Mouse (Mus musculus) NIH3T3 (cell line): ENCODE measurements at regions not wholly inside any gene's neighbourhood (a gene's known extent, or its start where the extent isn't known, plus 50 kb on each side); places are given as distances from the start of the nearest gene placed in this dataset.
"Not testable (repeated sequence)": the region's sequence is repeated elsewhere in the genome, so short reads cannot be mapped to it uniquely, and the experiment has no call there.

ENCODE experiments used
- DNase-seq: peaks from one replicate; pipeline ENCODE4 v3.0.0-alpha.2; 2012; ENCODE audit warnings: low read depth

DNA sequence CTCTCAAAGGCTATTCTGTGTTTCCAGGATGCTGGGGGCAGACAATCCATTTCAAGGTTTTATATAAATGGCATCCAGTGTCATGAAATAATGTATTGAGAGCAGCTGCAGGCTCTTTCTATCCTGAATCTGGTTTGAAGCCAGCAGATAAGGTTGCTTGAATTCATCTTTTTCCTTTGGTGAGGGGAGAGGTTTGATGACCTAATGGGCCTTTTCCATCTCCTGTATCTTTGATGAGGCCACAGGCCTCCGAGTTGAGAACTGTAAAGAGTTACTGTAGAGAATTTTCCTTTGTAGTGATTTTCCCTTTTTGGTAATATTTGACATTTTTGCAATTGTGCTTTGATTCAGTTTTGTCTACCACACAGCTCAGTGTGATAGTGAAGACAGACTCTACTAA, 458.8 kb upstream of the 1700008P02Rik start:
- DNase-seq = no peak

DNA sequence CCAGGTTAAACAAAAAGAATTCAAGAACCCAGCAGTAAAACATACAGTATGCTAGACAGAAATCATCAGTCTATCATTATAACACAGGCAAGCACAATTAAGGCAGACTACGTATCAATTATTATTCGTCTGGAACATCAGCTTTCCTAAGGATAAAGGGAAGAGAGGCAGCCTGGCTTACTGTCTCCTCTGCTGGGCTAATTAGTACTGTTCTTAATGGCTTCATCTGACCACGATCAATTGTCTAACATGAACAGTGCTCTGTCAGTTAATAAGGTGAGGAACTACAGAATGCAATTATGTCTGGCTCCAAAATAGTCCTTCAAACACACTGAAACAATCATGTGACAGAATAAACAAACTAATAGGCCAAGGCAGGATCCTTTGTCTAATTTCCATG, 456.6 kb upstream of the 1700008P02Rik start:
- DNase-seq = no peak

DNA sequence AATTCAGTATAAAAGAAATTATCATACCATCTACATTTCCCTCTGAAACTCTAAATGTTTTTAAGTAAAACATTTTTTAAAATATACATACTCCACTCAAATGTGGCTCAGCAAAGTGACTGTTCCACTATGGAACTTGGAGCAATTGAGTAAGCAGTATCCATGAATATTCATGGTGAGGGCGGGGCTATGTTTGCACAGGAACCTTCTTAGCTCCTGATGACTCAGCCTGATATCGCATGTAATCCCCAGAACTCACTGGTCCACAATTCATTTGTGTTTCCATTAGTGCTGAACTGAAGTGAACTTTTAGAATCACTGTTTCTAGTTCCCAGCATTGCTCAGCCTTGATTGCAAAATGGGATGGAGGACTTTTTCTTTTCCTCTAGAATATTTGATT, 454.2 kb upstream of the 1700008P02Rik start:
- peak; percentile 12 for DNase-seq

DNA sequence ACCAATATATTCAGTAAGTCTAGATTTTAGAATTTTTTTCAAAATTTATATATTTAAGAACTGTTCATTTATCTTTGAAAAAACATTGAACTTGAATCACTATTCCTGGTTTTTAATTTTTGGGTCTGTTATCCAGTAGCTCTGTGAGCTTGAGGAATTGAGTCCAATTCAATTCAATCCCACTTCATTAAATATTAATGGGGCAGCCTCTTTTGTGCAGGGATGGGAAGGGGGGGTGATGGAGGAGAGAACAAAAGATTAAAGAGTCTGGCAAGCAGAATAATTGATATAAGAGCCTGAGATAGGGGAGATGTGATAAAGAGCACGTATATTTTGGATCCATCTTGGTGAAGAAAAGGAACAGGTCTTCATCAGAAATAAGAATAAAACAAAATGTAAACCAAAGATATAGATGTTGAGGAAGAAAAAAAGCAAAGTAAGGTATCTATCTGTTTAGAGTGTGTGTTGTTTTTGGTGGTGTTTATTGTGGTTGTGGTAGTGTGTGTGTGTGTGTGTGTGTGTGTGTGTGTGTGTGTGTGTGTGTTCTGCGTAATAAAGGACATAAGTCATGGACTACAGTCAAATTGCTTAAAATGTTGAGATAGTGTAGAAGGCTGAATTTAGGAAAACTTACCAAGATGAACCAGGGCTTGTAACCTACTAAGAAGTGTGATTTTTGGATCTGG, 421.3 kb upstream of the 1700008P02Rik start:
- no peak for DNase-seq

DNA sequence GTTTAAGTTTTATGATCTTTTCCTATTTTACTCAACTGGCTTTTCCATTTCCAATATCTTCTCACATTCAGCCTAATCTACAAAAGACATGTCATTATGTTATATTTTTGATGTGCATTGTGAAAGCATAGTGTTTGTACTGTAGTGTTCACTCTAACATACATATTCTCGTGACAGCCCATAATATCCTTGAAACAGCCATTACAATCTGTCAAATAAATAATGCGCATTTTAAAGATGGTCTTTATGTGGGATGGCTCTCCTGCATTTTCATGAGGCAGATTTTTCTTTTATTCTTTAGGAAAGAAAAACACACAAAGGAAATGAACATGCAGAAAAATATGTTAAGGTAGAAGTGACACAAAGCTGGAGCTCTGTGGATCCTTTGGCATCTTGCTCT, 415.6 kb upstream of the 1700008P02Rik start:
- no peak for DNase-seq

DNA sequence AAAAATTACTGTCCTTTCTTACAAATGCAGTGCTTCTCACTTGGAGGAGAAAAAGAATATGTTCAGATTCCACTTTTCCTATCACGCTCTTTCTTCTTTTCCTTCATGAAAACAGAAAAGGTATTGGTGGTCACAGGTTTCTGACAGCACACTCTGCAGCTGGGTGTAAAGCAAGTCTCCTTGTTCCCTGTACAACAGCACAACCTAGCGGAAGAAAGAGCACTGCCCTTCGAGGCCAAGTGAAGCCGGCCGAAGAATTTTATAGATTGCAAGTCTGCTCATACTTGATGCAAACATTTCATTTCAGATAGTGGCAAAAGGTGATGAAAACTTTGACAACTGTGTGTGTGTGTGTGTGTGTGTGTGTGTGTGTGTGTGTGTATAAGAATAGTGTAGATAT, 407.6 kb upstream of the 1700008P02Rik start:
- DNase-seq = peak; percentile 69

DNA sequence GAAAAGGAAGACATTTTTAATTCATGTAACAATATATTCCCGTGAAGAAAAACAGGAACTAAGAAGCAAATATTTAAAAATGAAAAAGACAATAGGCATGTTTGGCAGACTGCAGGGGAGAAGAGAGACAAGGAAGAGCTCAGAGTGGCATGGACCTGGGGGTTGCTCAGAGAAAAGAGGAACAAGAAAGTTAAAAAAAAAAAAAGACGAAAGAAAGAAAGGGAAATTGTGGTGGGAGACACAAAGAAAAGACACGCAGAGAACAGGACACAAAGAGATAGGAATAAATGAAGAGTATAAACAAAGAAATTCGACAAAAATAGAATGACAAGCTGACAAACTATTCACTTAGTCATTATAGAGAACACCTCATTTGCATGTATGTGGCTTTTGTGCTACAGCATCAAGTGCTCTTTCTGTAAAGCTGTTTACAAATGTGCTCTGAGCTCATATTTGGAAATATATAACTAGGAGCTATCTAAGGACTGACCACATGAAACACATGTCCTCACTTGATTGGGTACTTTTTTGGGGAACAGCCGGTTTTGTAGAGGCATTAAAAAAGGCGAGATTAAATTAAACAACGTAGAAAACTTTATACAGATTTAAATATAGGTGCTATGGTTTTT, 394.2 kb upstream of the 1700008P02Rik start:
- DNase-seq = no peak

DNA sequence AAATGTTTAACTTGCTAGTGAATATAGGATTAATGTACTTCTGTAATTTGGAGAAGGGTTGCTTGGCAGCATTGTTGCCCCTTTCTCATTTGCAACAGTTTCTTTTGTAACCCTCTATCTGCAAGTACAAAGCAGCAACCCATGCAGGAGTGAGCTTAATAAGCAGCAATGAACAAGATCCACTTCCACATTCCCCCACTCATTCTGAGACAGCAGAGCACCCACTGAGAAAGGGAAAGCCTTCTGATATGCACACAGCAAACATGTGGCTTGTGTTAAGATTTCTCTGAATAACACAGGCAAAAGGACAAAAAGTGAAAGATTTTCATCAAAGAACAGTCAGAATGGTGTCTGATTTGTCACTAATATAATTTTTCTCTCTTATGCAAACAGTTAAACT, 393.3 kb upstream of the 1700008P02Rik start:
- no peak for DNase-seq

DNA sequence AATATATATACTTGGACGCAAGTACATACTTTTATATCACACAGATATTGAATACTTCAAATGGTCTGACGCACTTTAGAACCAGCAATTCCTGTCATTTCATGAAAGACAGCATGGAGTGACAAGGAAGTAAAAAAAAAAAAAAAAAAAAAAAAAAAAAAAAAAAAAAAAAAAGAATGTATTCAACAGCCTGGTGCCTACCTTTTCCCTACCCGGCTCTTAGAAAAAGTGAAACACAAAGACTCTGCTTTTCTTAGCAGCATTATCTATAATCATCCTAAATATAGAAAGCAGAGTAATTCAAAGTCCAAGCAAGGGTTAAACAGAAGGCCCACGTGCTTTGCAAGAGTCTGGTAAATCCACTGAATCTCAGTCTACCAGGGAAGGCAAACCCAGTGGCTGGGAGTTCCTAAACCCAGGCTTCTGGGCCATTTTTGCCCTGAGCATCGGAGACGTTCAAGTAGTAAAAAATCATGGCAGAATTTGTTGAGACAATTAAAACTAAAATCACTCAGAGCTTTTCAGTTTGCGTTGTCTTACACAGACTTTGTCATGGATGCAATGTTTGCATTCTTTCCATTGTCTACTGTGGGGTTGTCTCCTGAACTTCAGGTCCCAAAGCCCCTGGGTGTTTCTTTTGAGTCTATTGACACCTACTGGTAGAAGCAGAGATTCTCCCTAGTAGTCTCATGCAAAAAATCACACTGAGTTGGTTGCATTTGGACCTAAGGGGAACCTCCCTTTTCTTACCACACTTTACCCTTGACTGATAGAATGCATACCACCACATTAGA, 390.2 kb upstream of the 1700008P02Rik start:
- DNase-seq = peak; percentile 23

DNA sequence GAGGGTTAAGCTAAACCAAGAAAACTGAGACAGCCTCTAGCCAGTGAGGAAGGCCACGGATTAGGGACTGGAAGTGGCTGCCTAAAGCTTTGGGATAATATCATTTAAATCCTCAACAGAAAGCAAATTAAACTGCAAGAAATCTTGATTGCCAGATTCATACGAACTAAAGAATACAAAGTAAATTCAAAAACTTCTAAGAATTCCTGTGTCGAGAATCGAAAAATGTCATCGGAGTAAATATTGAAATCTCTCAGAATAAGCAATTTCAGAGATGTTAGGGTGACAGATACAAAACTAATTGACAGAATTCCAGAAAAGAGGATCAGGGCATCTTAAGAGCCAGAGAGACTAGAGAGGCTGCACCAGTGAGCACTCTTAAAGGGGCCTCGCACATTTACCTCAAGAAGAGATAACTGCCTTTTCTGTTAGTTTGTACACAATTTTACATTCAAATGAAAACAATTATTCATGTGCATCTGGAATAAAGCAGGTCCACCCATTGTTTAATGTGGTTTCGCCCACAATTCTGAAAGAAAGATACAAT, 388.5 kb upstream of the 1700008P02Rik start:
- DNase-seq = no peak

DNA sequence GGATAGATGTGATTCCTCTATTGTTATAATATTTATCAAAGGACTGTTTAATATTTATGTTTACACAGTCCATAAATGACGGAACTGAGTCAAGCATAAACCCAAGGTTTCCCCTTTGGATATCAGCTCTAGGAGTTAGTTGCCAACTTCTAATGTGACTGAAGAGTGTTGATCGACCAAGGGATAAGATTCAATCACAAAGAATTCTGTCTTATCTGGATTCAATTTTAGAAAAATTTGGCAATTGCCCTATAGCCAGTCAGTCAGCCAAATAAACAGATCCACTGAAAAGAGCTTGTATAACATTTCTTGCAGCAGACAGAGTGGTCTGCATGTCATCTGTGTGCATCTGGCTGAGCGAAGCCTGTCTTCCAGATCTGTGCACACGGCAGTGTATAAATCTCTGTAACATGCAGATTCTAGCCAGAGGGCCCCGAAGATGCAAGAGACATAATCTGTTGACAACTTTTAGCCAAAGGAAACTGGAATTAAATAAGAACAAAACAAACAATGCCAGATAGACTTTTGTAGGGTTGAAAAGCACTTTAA, 387.6 kb upstream of the 1700008P02Rik start:
- no peak for DNase-seq

DNA sequence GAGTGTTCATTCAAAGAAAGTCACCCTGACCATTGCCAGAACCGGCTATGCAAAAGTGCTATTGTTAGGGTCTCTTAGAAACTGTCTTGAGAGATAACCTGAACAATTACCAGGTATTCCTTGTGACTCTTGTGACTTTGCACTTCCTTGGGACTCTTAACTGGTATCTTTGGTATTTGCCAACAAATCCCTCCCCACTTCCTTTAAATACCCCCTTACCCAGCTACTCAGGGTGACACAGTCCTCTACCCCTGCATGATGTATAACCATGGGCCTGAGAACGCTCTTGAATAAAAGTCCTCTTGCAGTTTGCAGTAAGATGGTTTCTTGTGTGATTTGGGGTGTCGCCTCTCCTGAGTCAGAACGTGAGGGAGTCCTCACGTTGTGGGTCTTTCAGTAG, 371.5 kb upstream of the 1700008P02Rik start:
- DNase-seq = not testable (repeated sequence)

DNA sequence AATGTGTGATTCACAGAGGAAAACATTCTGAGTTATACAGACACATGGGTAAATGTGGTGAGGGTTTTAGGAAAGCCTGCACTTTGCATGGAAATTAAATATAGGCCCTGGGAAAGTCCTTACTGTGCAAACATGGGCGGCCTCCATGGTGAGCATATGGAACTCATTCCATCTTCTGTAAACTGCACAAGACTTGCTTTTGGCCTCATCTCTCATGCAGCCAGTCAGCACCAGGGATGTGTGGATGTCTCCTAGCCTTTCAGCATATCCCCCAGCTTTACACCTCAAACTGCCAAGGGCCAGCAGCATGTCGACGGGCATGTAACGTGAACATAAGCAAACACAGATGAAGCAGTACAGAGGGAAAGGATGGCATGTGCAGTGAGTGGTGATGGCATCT, 364.7 kb upstream of the 1700008P02Rik start:
- DNase-seq = no peak

DNA sequence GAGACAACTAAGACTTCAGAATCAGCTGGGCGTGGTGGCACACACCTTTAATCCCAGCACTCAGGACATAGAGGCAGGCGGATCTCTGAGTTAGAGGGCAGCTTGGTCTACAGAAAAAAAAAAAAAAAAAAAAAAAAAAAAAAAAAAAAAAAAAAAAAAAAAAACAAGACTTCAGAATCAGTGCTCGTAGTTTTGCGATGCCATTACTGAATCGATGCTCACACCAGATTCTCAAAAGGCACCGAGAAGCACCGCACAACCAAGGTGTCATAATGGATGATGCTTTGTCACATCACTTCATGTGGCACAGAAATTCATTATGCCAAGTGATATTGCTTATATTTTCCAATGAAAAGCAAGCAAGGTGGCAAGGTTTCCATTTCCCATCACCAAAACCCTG, 337.4 kb upstream of the 1700008P02Rik start:
- no peak for DNase-seq

DNA sequence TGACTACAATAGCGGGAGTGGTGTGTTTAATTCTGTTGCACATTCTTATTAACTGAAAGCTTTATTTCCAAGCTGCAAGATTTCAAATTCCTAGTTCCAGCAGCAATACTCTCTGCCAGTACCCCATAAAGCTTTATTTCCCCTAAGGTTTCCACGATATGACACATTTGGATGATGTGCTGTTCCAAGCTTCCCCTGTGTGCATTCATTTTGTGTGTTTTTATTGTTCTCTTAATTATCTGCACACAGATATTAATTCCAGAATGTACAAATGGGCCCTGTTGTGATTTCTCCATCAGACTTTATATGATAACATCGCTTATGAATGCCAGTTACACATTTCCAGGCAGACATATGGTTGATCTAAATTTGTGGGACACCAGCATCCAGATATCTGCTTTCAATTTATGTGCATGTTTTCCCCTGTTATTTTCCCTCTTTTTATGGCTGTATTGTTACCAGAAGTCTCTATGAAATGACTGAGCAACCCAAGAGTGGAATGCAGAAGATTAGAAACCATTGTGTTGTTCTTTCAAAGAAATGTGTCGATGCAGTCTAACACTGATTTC, 312.4 kb upstream of the 1700008P02Rik start:
- no peak for DNase-seq

DNA sequence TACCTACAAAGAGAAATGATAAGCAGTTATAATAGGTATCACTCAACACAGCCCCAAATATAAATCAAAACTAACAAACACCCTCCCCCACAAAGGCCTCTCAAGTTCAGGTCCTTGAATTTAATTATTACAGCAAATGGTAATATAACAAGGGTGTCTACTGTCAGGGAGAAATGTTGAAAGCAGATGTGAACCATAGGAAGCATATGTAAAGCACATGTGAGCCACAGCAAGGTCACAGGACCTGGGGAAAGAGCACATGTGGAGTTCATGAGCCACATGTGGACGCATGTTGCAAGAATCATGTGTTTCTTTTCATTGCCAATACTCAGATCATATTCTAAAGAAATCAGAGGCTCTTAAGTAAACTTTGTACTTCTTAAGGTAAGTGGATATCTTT, 306.5 kb upstream of the 1700008P02Rik start:
- no peak for DNase-seq

DNA sequence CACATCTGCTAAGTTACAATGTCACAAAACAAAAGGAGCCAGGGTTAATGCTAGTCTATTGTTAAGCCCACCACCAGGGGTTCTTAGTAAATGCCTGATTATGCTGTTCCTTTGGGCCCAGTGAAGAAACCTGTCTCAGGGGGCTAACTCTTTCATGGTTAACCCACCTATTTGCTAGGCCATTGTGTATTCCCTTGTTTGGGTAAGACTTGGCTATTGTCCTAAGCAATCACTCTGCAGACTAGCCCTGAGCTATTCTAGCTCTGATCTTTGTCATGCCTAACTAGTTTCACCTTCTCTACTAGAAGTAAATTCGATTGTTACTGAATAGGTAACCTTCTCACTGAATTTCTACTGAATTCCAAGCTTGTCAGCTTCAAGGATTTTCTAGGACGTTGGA, 302.4 kb upstream of the 1700008P02Rik start:
- DNase-seq = not testable (repeated sequence)

DNA sequence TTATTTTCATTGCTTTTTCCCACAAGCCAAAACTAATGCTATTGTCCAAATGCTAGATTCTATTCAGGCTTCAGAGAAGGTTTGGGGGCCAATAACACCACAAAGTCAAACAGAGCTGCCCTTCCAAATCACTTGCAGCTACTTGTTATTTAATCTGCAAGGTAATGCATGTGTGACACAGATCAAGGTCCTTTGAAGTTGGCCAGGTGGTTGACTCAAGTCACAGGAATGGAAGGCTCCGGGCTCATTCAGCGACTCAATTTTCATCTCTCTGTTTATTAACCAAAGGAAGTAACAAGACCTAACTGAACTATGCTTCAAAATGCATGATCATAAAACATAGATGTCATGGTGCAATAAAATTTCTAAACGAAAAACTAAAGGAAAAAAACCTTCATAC, 300.0 kb upstream of the 1700008P02Rik start:
- DNase-seq = no peak

DNA sequence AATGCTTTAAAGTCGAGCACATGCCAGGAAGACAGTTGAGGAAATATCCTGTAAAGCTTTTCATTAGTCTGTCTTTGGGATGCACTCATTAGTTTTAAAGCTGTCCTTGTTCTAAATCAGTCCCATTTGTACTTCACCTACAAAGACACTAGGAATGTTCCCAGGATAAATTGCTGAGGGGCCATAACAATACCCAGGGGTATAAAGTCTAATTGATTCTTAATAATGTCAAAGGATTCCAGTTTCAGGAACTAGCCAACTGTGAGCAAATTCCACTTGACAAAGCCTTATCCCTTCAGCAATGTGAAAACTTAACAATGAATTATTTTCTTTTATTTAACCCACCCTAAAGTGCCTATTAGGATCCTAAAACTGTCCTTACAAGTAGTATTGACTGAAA, 267.7 kb upstream of the 1700008P02Rik start:
- DNase-seq = no peak

DNA sequence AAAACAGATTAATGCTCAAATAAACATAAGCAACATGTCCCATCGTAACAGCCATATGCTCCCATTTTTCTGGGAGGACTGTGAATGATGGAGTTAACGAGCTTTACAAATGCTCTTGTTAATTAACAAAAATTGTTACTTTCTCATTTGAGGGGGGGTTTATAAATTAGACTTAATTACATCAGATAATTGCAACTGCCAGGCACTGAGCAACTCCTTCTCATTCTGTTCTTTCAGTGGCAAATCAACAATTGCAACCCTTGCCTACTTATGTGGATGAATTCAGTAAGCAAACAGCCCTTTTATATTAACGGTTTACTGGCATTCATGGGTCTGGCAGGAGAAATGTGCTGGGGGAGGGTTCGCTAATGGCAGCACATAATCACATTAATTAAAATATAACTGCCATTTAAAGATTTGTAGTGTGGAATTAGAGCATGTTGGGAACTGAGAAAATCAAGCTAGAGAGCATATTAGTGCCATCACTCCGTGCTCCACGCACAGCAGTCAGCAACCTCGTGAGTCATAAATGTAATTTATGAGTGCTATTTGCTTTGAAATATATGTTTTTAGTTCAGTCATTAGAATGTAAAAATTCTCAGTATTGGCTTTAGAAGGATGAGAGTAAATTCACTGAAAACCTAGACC, 266.9 kb upstream of the 1700008P02Rik start:
- DNase-seq = no peak

DNA sequence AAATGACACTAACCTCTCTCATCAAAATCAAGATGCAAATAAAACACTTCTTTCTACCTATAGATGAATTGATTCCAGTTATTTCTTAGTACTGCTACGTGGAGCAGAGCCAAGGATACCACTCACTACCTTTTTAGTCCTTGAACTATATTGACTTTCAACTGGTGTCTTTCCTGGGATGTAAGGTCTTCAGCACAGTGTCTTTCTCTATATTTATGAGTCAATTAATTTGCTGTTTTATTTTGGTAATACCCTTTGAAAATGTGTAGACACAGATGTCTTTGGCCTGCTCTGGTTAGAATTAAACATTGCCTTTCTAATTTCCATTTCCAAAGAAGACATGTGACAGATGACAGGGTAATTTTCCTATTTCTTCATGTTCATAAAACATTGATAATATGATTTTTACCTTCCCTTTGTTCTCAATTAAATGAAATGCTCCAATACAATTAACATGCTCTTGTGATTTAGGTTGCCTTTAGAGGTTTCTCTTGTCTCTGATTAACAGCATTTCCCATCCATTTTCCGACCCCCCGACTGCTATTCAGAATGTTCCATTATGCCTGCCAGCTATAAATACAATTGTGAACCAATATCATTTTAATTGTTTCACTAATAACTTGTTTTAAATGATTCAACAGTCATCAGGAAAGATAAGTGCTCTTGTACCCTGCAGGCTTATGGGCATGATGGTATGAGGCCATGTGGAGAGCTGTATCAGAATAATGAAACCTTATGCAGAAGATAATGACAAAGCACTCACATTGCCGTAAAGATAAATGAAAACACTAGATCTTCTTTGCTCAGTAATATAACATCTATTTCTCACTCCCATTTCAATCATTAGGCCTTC, 266.2 kb upstream of the 1700008P02Rik start:
- DNase-seq = no peak
